Mouse (Mus musculus): ENCODE measurements around the gene Gdf15. TPM values are rescaled to one million over a fixed set of nuclear protein-coding genes. Genes with fewer than 3 reads are reported as not detected.

Gene Gdf15
- polyA plus RNA-seq, 1 experiment = 5.4 TPM

- Histone ChIP-seq H3K4me3 (replicated peaks; ENCODE audit: extremely low read depth, low read depth, low read length) (no peak overlapping the region), H3K4me1 (ENCODE audit: control insufficient read depth, insufficient read depth, low read length) (peaks cover 13% of the 10 kb centered on the region; the same call in 1 of the 2 replicates)
- DNase-seq = peak; percentile 70
- WGBS = 19% methylated on average over 4 of the region's 4 CpGs
- no peak for TF ChIP-seq POLR2A (IDR thresholded peaks at IDR 0.05; ENCODE audit: borderline replicate concordance, extremely low read depth, low read depth, low read length)
- no peak for TF ChIP-seq CTCF (IDR thresholded peaks at IDR 0.05; ENCODE audit: insufficient read depth, low read length)
Measured at GRCm38 (mm10) chr8:70649324-70649723, 17.1 kb upstream of the Gdf15 start.

- WGBS = 42% methylated on average over 3 of the region's 3 CpGs
- DNase-seq = no peak
- H3K4me3 ChIP-seq (replicated peaks; ENCODE audit: extremely low read depth, low read depth, low read length) = no peak overlapping the region
- no peak for TF ChIP-seq POLR2A (IDR thresholded peaks at IDR 0.05; ENCODE audit: borderline replicate concordance, extremely low read depth, low read depth, low read length)
- TF ChIP-seq CTCF (IDR thresholded peaks at IDR 0.05; ENCODE audit: insufficient read depth, low read length) = no peak
- H3K4me1 ChIP-seq (ENCODE audit: control insufficient read depth, insufficient read depth, low read length) = peaks cover 13% of the 10 kb centered on the region; the same call in 1 of the 2 replicates
Measured at GRCm38 (mm10) chr8:70648921-70649320, 16.7 kb upstream of the Gdf15 start.

GRCm38 (mm10) chr8:70648164-70648442 lies 15.8 kb upstream of the Gdf15 start:
- WGBS = 27% methylated on average over 1 of the region's 1 CpGs
- TF ChIP-seq POLR2A (IDR thresholded peaks at IDR 0.05; ENCODE audit: borderline replicate concordance, extremely low read depth, low read depth, low read length) (no peak), CTCF (IDR thresholded peaks at IDR 0.05; ENCODE audit: insufficient read depth, low read length) (no peak)
- no peak for DNase-seq
- peaks cover 8% of the 10 kb centered on the region; the same call in 1 of the 2 replicates for H3K4me1 ChIP-seq (ENCODE audit: control insufficient read depth, insufficient read depth, low read length)
- H3K4me3 ChIP-seq (replicated peaks; ENCODE audit: extremely low read depth, low read depth, low read length) = no peak overlapping the region

- TF ChIP-seq CTCF (IDR thresholded peaks at IDR 0.05; ENCODE audit: insufficient read depth, low read length) = no peak
- no peak for TF ChIP-seq POLR2A (IDR thresholded peaks at IDR 0.05; ENCODE audit: borderline replicate concordance, extremely low read depth, low read depth, low read length)
- H3K4me1 ChIP-seq (ENCODE audit: control insufficient read depth, insufficient read depth, low read length) = peaks cover 8% of the 10 kb centered on the region; the same call in 1 of the 2 replicates
- no peak for DNase-seq
- no peak overlapping the region for H3K4me3 ChIP-seq (replicated peaks; ENCODE audit: extremely low read depth, low read depth, low read length)
- WGBS = 71% methylated on average over 8 of the region's 8 CpGs
Measured at GRCm38 (mm10) chr8:70647343-70648163, 15.3 kb upstream of the Gdf15 start.

GRCm38 (mm10) chr8:70646775-70647174 lies 14.5 kb upstream of the Gdf15 start:
- Histone ChIP-seq H3K4me3 (replicated peaks; ENCODE audit: extremely low read depth, low read depth, low read length) (no peak overlapping the region), H3K4me1 (ENCODE audit: control insufficient read depth, insufficient read depth, low read length) (peaks cover 8% of the 10 kb centered on the region; the same call in 1 of the 2 replicates)
- no peak for DNase-seq
- TF ChIP-seq CTCF (IDR thresholded peaks at IDR 0.05; ENCODE audit: insufficient read depth, low read length) = no peak
- no peak for TF ChIP-seq POLR2A (IDR thresholded peaks at IDR 0.05; ENCODE audit: borderline replicate concordance, extremely low read depth, low read depth, low read length)

GRCm38 (mm10) chr8:70646369-70646768 lies 14.1 kb upstream of the Gdf15 start:
- peaks cover 8% of the 10 kb centered on the region; the same call in 1 of the 2 replicates for H3K4me1 ChIP-seq (ENCODE audit: control insufficient read depth, insufficient read depth, low read length)
- DNase-seq = no peak
- TF ChIP-seq CTCF (IDR thresholded peaks at IDR 0.05; ENCODE audit: insufficient read depth, low read length) (no peak), POLR2A (IDR thresholded peaks at IDR 0.05; ENCODE audit: borderline replicate concordance, extremely low read depth, low read depth, low read length) (no peak)
- 72% methylated on average over 6 of the region's 6 CpGs for WGBS
- no peak overlapping the region for H3K4me3 ChIP-seq (replicated peaks; ENCODE audit: extremely low read depth, low read depth, low read length)

- no peak for TF ChIP-seq CTCF (IDR thresholded peaks at IDR 0.05; ENCODE audit: insufficient read depth, low read length)
- TF ChIP-seq POLR2A (IDR thresholded peaks at IDR 0.05; ENCODE audit: borderline replicate concordance, extremely low read depth, low read depth, low read length) = 0 out of 2 replicates have a peak, but pooled peaks have one; percentile 5
- DNase-seq = no peak
- 29% methylated on average over 17 of the region's 17 CpGs for WGBS
Measured at GRCm38 (mm10) chr8:70645501-70646224, 13.4 kb upstream of the Gdf15 start.

GRCm38 (mm10) chr8:70644065-70644464 lies 11.8 kb upstream of the Gdf15 start:
- peaks cover 8% of the 10 kb centered on the region; the same call in 1 of the 2 replicates for H3K4me1 ChIP-seq (ENCODE audit: control insufficient read depth, insufficient read depth, low read length)
- 80% methylated on average over 2 of the region's 2 CpGs for WGBS
- DNase-seq = no peak
- TF ChIP-seq CTCF (IDR thresholded peaks at IDR 0.05; ENCODE audit: insufficient read depth, low read length) = peak; percentile 16; the same call in 1 of the 2 replicates
- no peak for TF ChIP-seq POLR2A (IDR thresholded peaks at IDR 0.05; ENCODE audit: borderline replicate concordance, extremely low read depth, low read depth, low read length)
- H3K4me3 ChIP-seq (replicated peaks; ENCODE audit: extremely low read depth, low read depth, low read length) = no peak overlapping the region

More at GRCm38 (mm10) chr8:70645501-70646224, 13.4 kb upstream of the Gdf15 start:
- Histone ChIP-seq H3K4me1 (ENCODE audit: control insufficient read depth, insufficient read depth, low read length) (peaks cover 8% of the 10 kb centered on the region; the same call in 1 of the 2 replicates), H3K4me3 (replicated peaks; ENCODE audit: extremely low read depth, low read depth, low read length) (no peak overlapping the region)

GRCm38 (mm10) chr8:70643019-70643418 lies 10.8 kb upstream of the Gdf15 start:
- Histone ChIP-seq H3K4me1 (ENCODE audit: control insufficient read depth, insufficient read depth, low read length) (peaks cover 5% of the 10 kb centered on the region; the same call in 1 of the 2 replicates), H3K4me3 (replicated peaks; ENCODE audit: extremely low read depth, low read depth, low read length) (no peak overlapping the region)
- DNase-seq = no peak
- TF ChIP-seq CTCF (IDR thresholded peaks at IDR 0.05; ENCODE audit: insufficient read depth, low read length) (no peak), POLR2A (IDR thresholded peaks at IDR 0.05; ENCODE audit: borderline replicate concordance, extremely low read depth, low read depth, low read length) (no peak)
- WGBS = 66% methylated on average over 3 of the region's 3 CpGs

Measured in lung, adult 2 months (tissue).